Mouse (Mus musculus) retina, postnatal 1 day (tissue): ENCODE measurements around the gene Sbk1.

Source experiments
- DNase-seq: peaks from one replicate; pipeline ENCODE4 v3.0.0-alpha.2; 2012

Sbk1 gene

GRCm38 (mm10) chr7:126271712-126272683 lies at the start of gene Sbk1:
Gene Sbk1 (plus strand): TSS chr7:126272619.
- peak; percentile 97 for DNase-seq

GRCm38 (mm10) chr7:126222753-126223152 lies 49.7 kb upstream of the Sbk1 start:
- DNase-seq = peak; percentile 25

DNA sequence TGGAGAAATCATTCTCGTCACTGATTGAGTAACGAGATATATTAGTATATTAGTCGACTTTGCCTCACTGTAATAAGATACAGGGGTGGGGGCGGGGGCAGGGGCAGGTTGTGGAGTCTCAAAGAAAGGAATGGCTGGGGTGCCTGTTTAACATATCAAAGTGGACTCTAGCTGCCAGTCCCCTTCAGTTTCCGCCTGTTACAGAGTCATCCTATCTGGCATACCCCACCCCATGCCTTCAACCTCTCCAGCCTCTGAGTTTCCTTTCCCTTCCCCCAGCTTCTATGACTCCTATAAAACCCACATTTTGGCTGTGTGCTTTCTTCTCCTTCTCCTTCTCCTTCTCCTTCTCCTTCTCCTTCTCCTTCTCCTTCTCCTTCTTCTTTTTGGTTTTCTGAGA lies 46.3 kb upstream of the Sbk1 start:
- no peak for DNase-seq

DNA sequence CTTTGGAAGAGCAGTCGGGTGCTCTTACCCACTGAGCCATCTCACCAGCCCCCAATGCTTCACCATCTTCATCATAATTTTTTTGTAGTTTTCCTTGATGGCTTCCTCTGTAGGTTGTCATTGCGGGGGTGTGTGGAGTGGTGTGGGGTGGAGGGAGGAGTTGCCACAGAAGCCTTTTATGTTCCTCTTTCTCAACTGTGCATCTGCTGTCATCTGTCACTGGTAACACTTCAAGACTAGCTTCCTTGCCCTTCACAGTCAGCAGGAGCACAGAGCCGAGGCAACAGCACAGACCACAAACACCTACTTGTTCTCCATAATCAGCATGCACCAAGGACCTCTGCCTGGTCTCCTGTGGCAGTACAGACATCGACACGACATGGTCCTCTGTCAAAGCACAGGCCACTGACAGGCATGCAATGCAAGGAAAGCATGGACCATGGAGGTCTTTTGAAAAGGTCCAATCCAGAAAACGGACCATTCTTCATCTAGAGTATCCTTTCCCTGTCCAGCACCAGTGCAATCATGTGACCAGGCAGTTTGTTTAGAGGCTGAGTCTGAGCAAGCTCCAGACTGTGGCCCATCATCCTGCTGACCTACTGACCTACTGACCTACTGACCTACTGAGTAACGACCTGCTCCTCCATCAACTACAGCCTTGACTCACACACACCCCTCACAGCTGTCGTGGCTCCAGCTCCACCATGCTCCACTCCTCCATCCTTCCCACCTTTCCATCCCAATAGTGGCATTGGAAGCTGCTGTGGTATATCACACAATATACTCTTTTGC lies 41.9 kb upstream of the Sbk1 start:
- DNase-seq = peak; percentile 22

DNA sequence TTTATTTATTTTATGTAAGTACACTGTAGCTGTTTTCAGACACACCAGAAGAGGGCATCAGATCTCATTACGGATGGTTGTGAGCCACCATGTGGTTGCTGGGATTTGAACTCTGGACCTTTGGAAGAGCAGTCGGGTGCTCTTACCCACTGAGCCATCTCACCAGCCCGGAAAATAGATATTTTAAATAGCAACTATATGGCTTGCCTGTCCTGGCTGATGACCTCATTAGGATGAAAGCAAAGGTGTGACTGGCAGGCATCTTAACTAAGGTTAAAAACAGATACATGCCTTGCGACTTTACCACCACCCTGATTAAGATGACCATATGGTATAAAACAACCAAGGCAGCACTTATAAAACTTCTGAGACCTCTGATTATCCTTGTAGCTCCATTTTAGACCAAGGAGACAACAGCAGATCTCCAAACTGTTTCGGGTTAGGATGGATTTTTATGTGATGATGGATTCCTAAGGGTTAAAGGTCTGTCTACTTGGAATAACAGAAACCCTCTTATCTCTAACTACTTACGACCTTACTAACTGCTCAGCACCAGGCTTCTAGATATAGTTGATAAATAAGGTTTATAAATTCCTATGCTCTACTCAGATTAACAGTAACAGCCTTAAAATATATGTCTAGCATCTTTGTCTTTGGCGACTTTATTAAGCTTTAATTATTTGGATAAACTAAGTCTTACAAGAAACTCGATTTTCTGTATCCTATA lies 39.9 kb upstream of the Sbk1 start:
- DNase-seq = no peak

DNA sequence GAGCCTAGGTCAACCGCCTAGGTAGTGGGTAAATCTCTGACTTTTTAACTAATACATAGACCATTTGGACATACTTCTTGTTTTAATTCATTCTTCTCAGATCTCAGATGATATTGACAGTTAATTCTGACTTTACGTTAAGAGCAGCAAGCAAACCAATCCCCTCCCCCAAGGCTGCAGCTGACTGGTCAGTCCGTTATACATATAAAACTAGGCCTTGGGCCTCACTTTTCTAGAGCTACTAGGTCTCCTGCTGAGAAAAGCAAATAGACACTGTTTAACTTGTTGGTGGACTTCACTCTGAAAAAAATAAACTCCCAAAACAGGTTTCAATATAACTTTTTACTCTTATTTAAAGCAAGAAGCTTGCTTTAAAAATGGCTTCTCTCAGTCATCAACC lies 37.8 kb upstream of the Sbk1 start:
- no peak for DNase-seq

DNA sequence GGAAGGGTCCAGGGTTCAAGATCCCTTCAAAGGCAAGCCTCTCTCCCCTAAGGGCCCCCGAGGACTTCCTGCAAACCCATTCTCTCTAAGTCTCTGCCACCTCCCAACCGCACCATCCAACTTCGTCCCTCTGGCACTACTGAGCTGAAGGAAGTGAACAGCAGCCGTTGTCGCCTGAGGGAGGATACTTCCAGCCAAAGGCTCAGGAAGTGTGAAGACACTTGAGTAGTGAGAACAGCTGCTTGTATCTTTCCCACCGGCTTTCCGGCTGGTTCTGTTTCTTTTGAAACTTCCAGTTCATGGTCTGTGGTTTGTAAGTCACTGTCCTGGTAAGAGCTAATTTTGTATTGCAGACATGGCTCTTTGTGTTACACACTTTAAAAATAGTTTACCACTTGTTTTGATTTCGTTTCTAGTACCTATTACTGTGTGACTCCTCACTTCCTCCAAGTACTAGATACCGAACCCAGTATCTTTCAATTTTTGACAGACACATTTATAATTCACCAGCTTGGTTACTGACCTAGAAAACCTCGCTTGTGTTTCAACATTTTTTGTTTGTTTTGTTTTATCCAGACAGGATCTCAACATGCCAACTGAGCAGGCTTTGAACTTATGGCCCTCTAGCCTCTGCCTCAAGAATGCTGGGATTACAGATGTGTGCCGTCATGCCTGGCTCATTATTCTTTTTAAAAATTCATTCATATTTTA lies 36.2 kb upstream of the Sbk1 start:
- no peak for DNase-seq

DNA sequence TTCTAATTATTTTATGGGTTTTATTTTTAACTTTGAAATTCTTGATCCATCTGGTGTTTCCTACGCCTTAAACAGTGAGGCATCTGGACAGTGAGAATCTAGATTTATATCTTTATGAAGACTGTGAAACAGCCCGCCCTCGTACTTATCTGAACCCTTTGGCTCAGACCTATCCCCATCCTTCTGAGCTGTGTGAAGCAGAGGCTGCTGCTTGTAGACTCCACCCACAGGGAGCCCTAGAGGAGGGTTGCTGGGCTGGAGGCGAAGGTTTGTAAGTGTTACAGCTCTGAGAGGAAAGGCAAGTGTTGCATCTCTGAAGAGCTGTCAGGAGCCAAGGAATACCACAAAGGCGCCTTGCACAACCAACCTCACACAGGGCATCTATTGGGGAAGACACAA lies 35.6 kb upstream of the Sbk1 start:
- no peak for DNase-seq

DNA sequence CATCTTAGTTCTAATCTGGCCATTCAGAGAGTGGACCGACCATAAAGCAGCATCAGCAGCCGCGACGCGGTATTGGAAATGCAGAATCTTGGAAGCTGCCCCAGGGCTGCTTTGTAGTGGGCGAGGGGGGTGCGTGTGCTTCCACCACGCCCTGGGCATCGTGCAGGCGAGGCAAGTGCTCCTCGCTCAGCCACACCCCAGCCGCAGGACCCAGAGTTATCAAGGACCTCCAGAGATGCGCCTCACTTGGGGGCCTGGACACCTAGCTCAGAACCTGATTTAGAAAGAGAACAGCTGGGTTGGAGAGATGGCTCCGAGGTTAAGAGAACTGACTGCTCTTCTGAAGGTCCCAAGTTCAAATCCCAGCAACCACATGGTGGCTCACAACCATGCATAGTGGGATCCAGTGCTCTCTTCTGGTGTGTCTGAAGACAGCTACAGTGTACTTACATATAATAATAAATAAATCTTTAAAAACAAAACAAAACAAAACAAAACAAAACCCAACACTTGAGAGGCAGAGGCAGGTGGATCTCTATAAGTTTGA lies 31.5 kb upstream of the Sbk1 start:
- DNase-seq = no peak

- no peak for DNase-seq
Measured at GRCm38 (mm10) chr7:126244168-126244750, 28.2 kb upstream of the Sbk1 start.

GRCm38 (mm10) chr7:126248088-126248487 lies 24.3 kb upstream of the Sbk1 start:
- peak; percentile 55 for DNase-seq

DNA sequence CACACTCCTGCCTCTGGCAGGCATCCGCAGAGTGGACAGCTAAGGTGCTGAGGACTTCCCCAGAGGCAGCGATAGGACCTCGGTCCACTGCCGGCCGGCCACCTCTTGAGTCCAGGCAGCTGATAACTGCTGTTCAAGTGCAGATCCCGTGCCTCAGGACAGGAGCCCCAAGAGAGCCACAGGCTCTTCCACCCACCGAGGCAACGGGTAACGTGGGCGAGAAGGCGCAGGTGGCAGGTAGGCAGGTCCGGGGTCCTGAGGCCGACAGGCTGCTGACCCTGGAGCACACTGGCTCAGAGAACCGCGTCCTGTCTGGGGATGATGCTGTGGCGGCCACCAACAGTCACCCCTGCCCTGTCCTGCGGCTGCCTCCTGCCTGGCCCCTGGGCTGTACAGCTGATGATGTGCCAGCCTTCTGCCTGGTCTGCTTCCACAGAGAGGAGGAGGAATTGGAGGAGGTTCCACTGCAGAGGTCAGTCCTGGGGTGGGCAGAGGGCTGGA lies 23.7 kb upstream of the Sbk1 start:
- DNase-seq = no peak

GRCm38 (mm10) chr7:126249146-126249545 lies 23.3 kb upstream of the Sbk1 start:
- DNase-seq = no peak

- DNase-seq = no peak
Measured at GRCm38 (mm10) chr7:126249986-126250385, 22.4 kb upstream of the Sbk1 start.

- DNase-seq = no peak
Measured at GRCm38 (mm10) chr7:126250481-126250880, 21.9 kb upstream of the Sbk1 start.

DNA sequence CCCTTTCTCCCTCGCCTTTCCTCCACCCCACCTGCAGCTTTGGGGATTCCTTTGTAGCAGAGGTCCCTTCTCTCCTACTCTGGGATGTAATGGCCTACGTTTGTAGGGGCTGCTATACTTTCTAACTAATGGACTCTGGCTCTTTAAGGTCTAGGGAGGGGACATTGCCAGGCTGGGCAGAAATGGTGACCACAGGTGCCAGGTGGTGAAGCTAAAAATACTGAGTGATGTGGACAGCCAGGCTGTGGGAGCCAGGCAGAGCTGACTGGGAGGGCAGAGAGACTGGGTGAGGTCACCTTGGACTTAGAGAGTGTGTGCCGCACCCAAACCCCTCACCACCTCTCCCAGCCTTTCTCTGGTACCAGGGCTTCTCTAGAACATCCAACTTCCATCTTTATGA lies 20.7 kb upstream of the Sbk1 start:
- DNase-seq = no peak

GRCm38 (mm10) chr7:126252230-126252629 lies 20.2 kb upstream of the Sbk1 start:
- DNase-seq = no peak

GRCm38 (mm10) chr7:126260280-126261210 lies 11.9 kb upstream of the Sbk1 start:
- peak; percentile 83 for DNase-seq

DNA sequence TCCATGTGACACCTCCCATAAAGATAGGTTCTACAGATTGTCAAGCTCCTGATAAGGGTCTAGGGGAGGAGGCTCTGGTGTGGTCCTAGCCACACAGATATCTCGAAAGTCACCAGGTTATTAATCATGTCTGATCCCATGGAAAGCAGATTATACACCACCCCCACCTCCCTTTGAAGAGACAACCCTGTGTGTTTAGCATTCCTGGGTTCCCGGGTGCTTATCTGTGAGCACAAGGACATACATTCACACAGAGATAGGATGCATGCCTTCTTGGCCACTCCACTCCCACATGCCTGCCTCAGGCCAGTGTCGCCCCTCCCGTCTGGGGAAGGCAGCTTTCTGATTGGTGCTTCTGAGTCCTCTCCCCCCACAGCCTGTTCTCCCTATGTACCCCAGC lies 10.6 kb upstream of the Sbk1 start:
- DNase-seq = no peak

DNA sequence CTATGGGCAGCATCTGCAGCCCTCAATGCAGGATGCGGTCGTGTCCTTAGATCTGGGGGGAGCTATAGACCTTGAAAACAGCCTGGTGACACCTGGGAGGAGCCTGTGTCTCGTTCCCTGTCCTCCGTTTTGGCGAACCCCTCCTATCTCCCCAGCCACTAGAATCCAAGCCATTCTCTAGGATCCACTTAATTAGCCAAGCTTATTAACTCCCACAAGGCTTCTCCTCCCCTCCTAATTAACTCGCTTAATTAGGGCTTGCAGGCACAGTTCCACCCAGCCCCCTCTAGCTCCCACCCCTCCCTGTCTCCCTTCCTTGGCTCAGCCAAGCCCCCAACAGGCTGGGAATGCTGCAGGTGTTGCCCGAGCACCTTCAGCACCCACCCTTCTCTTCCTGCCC lies 8.5 kb upstream of the Sbk1 start:
- DNase-seq = peak; percentile 88
